Mouse (Mus musculus) kidney, adult 18-20 months (tissue): ENCODE results near the gene Coro2b.
"Not testable (repeated sequence)": the region's sequence is repeated elsewhere in the genome, so short reads cannot be mapped to it uniquely, and the experiment has no call there.

Experiments
- DNase-seq: peaks from one replicate; pipeline ENCODE4 v3.0.0; 2021

The Coro2b gene

GRCm38 (mm10) chr9:62470398-62470797 lies 66.4 kb downstream of the Coro2b start:
- DNase-seq, result peak; percentile 84

GRCm38 (mm10) chr9:62469696-62470095 lies 67.1 kb downstream of the Coro2b start:
- no peak for DNase-seq

GRCm38 (mm10) chr9:62469143-62469542 lies 67.7 kb downstream of the Coro2b start:
- DNase-seq, result no peak

GRCm38 (mm10) chr9:62467413-62467784 lies 69.4 kb downstream of the Coro2b start:
- no peak for DNase-seq

- DNase-seq, result no peak
Measured at GRCm38 (mm10) chr9:62466742-62467412, 70.0 kb downstream of the Coro2b start.

- no peak for DNase-seq
Measured at GRCm38 (mm10) chr9:62466053-62466452, 70.8 kb downstream of the Coro2b start.

DNA sequence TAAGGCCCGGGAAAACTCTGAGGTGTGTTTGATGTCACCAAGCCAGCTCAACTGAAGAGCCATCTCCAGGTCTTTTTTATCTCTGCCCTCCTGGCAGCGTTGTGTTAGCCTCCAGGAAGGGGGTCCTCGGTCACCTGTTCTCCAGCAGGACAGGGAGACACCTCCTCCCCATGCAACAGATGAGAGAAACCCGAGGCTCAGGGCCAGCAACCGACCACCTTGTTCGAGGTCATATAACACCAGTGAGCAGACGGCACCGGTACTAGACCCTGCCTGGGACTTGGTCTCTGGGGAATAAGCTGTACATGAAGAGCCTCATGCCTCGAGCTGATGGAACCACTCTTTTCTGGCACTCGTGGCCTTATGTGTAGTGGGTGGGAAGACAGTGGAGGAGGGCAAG lies 72.1 kb downstream of the Coro2b start:
- DNase-seq, result no peak

DNA sequence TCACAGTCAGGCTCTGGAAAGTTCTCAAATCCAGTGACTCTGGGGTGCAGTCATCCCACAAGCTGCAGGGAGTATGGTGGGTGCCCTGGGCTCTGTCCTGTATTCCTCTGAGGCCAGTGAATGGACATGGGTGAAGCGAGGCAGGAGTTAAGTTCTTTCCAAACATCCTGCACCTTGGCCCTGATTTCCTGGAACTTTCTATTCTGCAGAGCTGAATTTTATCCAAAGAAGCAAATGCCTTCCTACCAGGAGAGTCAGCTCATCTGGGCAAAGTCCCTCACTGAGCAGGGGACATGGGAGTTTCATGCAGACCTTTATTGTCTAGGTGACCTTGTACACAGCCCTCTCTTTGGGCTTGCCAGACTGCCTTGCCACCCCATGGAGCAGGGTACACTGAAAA lies 75.1 kb downstream of the Coro2b start:
- DNase-seq, result peak; percentile 57

DNA sequence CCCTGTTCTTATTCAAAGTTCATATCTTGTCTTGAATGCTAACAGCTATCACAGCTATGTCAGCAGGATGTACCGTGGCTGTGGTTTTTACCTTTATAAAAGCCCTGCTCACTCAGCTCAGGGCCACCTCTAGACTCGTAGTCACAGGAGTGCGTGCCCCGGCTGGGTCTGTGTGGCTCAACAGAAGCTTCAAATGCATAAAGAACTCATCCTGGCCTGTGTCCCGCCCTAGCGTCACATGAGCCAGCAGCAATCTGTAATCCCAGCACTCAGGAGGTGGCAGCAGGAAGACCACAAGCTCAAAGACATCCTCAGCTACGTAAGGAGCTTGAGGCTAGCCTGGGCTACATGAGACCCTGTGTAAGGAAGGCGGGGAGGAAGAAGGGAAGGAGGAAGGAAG lies 75.7 kb downstream of the Coro2b start:
- peak; percentile 32 for DNase-seq

GRCm38 (mm10) chr9:62460086-62460485 lies 76.8 kb downstream of the Coro2b start:
- no peak for DNase-seq

GRCm38 (mm10) chr9:62458457-62458856 lies 78.4 kb downstream of the Coro2b start:
- no peak for DNase-seq

GRCm38 (mm10) chr9:62456015-62456414 lies 80.8 kb downstream of the Coro2b start:
- DNase-seq, result peak; percentile 84

- peak; percentile 24 for DNase-seq
Measured at GRCm38 (mm10) chr9:62455210-62455969, 81.5 kb downstream of the Coro2b start.

GRCm38 (mm10) chr9:62452373-62452993 lies 84.4 kb downstream of the Coro2b start:
- peak; percentile 45 for DNase-seq

DNA sequence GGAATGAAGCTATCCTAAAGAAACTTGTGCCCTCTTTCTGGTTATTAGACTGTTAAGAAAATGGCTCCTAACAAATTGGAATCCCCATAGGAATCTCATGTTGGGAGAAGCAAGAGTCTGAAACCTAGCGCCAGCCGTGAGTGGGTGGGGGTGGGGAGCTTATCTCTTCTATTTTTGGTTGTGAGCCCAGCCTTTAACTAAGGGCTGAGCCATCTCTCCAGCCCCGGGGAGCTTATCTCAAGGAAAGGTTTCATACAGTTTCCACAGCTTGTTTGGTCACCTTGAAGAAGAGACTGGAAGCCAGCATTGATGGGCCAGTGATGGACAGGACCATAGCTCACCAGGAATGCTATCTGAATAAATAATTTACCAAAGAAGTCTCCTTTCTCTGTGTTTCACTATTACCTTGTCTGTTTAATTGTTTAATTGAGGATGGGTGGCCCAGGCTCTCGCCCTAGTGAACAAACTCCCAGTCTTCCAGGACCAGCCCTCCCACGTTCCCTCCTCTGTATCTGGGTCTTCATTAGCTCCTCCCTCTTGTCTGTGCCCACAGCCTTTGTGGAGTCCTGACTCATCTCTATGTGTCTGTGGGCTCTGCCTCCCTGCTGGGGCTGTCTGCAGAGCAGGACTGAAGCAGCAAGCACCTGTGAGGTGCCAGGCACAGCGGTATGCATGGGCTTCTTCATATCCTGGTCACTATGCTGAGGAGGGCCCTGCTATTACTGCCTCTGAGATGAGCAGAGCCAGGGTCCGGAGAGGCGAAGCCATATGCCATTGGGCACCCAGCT lies 85.1 kb downstream of the Coro2b start:
- DNase-seq, result no peak

DNA sequence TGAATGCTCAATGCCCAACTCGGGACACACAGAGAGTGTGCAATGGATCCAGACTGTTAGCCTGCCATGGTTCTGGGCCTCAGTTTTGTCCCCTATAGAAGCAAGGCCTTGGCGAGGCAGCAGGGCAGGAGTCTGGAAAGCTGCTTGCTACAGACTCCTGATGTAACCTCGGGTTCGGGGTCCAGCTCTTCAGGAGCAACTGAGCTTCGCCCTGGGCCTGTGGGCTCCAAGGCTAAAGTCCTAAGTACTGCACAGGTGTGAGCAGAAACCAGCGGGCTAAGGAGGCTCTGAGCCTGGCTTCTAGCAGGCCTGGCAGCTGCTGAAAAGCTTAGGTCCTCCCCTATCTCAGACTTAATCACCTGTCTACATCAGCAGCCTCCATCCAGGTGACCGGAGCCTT lies 86.0 kb downstream of the Coro2b start:
- DNase-seq, result no peak

DNA sequence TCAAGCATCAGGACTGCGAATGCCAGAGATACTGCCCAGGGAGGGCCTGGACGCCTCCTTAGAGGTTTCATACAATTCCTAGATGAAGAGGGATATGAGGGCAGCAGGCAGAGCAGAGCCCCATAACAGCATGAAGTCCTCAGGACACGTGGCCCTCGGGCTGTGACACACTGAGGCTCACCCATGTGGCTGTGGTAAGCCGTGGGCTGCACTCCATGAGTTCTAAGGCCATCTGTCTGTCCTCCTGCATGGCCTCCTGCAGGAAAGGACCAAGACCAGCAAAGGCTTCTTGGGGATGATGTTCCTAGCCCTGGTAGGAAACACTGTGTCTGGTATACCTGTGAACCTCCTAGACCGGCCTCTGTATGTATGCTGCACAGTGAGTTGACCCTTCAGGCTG lies 86.5 kb downstream of the Coro2b start:
- no peak for DNase-seq

GRCm38 (mm10) chr9:62447337-62447736 lies 89.5 kb downstream of the Coro2b start:
- DNase-seq, result not testable (repeated sequence)

- peak; percentile 38 for DNase-seq
Measured at GRCm38 (mm10) chr9:62438755-62439101, 98.1 kb downstream of the Coro2b start.

GRCm38 (mm10) chr9:62438085-62438754 lies 98.6 kb downstream of the Coro2b start:
- DNase-seq, result no peak

DNA sequence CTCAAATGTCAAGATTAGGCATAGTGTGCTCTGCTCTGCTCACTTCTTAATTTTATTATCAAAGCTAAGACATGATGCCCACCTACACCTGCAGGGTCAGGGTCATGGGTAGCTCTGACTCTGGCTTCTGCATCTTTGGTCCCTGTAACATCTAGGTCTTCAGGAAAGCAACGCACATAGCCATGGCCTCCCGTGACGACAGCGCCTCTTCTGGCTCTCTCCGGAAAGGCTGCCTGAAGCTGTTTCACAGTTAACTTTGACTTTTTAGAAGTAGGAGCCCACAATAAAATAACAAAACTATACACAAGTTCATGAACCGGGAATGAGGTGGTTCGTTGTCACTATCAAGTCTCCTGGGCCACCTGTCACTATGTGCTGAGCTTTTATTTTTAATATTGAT lies 99.4 kb downstream of the Coro2b start:
- no peak for DNase-seq

GRCm38 (mm10) chr9:62435613-62436318 lies 101.1 kb downstream of the Coro2b start:
- peak; percentile 80 for DNase-seq
